Mouse (Mus musculus): ENCODE data around the gene Hc.

DNA sequence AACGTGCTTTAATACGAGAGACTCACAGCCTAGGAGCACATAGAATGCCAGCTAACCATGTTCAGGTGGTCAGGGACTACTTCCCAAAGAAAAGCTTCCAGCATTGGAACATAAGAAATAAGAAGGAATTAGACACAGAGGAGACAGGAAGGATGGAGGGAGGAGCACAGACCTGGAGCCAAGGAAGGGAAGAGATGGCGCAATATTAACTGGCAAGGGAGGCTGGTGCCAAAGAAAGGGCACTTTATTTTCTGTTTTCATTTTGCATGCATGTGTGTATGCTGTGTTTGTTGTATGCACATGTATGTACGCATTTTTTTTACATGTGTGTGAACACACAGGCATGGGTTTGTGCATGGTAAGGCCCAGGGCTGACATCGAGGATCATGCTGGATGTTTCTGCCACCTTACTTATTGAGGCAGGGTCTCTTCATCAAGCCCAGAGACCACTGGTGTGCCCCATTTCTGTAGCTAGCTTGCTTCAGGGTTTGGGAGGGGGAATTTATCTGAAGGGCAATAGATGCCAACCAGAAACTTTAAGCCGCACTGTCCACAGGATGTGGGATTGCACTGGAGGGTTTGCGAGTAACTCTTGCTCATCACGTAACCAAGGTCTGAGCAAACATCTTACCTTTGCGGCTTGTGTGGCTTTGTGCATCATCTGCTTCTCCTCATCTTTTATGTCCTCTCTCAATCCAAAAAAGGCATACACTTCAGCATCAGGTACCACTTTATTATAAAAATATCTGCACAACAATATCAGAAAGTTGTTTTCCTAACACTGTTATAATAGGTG, 22.5 kb downstream of the Hc start:
- TF ChIP-seq CTCF (IDR thresholded peaks at IDR 0.05; ENCODE audit: extremely low read depth, insufficient read depth, insufficient read length, insufficient replicate concordance): no peak
- no peak for TF ChIP-seq POLR2A (IDR thresholded peaks at IDR 0.05; ENCODE audit: low read depth, low read length)
